16 mouse cellular contexts compared by ENCODE assay signal in genomic region chr14:88805699-88806098, GRCm38 (mm10).
"Had no signal": no experiment of that assay in that cellular context is flagged by ENCODE, and none has a peak within 500 bp of the region (broad histone marks: within the 10 kb centered on the region; RNA-seq: fewer than 3 reads in every experiment).

No protein-coding gene starts in this region.

- H3K4me1 ChIP-seq: kidney, embryonic 15.5 days; liver, embryonic 13.5 days; neural tube, embryonic 12.5 days; neural tube, embryonic 15.5 days had no signal

- H3K4me2 ChIP-seq: kidney, embryonic 15.5 days; liver, embryonic 13.5 days; neural tube, embryonic 12.5 days; neural tube, embryonic 15.5 days had no signal

- H3K27me3 ChIP-seq: kidney, embryonic 15.5 days; liver, embryonic 13.5 days; neural tube, embryonic 12.5 days; neural tube, embryonic 15.5 days had no signal

- H3K36me3 ChIP-seq: kidney, embryonic 15.5 days; liver, embryonic 13.5 days; neural tube, embryonic 12.5 days; neural tube, embryonic 15.5 days had no signal

- H3K4me3 ChIP-seq: kidney, embryonic 15.5 days; left cerebral cortex, adult 2 months; liver, embryonic 13.5 days; neural tube, embryonic 12.5 days; neural tube, embryonic 15.5 days had no signal

- H3K27ac ChIP-seq: kidney, embryonic 15.5 days; left cerebral cortex, adult 2 months; liver, embryonic 13.5 days; macrophage; neural tube, embryonic 12.5 days; neural tube, embryonic 15.5 days had no signal

- H3K9ac ChIP-seq: kidney, embryonic 15.5 days; liver, embryonic 13.5 days; neural tube, embryonic 12.5 days; neural tube, embryonic 15.5 days had no signal

- DNase-seq: kidney, adult 8-10 months; kidney, postnatal 10 days; kidney, postnatal 36 days; layer of hippocampus, postnatal 36 days; liver, embryonic 13.5 days; lung, adult 2 months; lung, postnatal 14 days; right cerebral cortex, adult 18-20 months; right cerebral cortex, postnatal 14 days; right cerebral cortex, postnatal 4 days; thymus, postnatal 25 days had no signal

- H3K9me3 ChIP-seq: kidney, embryonic 15.5 days; liver, embryonic 13.5 days; neural tube, embryonic 12.5 days; neural tube, embryonic 15.5 days had no signal
